Mouse (Mus musculus) layer of hippocampus, adult 2 months (tissue): Measurements from ENCODE around the gene Casq1. TPM values are rescaled to one million over a fixed set of nuclear protein-coding genes. Genes with fewer than 3 reads are reported as not detected.

Source experiments
- DNase-seq, 2 experiments: peaks; one replicate each; pipeline ENCODE4 v3.0.0; 2022; ENCODE audit warnings: low spot score in 2 of 2
- H3K27ac ChIP-seq: fragments of 200-600 bp; 2 replicates; pipeline ENCODE4 v1.8.1; 2022
- H3K4me3 ChIP-seq: fragments of 200-600 bp; 2 replicates; pipeline ENCODE4 v1.8.1; 2022; ENCODE audit warnings: mild to moderate bottlenecking
- CTCF ChIP-seq: fragments of 200-600 bp; conservative IDR thresholded peaks from 2 replicates; pipeline ENCODE4 v1.8.1; 2022; ENCODE audit warnings: antibody characterized with exemption, mild to moderate bottlenecking, moderate library complexity
- total RNA-seq, 2 experiments: library from RNA; stranded (reverse); gene quantifications; 2 replicates each; pipeline ENCODE4 v1.2.3; 2021

Casq1 gene
- total RNA-seq, 2 experiments from 2014 or later = 0.37 to 0.51 TPM

DNA sequence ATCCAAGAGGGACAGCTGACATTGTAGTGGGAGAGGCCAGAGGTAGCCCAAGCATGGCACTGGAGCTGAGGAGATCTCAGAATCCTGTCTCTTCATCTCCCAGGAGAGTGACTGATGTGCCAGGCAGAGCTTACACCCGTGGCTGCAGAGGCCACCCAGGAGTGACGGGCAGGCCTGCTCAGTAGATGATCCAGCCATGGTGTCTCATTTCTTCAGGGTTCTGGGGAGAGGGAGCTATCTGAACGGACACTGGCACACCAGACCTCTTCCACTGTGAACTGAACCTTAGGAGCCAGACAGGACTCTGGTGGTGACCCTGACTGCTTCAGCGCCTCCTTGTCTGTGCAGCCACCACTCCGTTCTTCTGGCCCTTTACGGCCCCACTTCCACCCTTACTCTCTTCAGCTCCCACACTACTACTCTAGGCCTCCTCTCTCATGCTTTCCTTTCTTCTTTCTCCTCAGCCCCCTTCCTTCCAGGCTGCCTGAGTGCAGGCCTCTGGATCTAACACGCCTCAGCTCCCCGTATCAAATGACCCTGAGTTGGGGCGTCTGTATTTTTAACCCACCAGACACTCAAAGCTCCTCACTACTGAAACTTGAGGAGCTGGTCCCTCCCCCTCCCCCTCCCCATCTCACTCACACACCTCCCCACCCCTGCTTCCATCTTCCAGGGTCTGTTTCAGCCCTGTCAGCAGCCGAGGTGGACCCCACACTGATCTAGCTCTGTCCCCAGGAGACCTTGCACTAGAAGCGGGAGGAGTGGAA lies 1.8 kb upstream of the Casq1 start:
- Histone ChIP-seq H3K4me3 (no peak overlapping the region), H3K27ac (0 out of 2 replicates have a peak overlapping the region, but pooled peaks have one; percentile 70)
- TF ChIP-seq CTCF = no peak
- no peak for DNase-seq

- TF ChIP-seq CTCF = no peak
- no peak for DNase-seq
- Histone ChIP-seq H3K4me3 (peak overlapping the region; percentile 4; the same call in 1 of the 2 replicates), H3K27ac (peak overlapping the region; percentile 70)
These were observed 746 bp upstream of the Casq1 start for GRCm38 (mm10) chr1:172220414-172220813.

DNA sequence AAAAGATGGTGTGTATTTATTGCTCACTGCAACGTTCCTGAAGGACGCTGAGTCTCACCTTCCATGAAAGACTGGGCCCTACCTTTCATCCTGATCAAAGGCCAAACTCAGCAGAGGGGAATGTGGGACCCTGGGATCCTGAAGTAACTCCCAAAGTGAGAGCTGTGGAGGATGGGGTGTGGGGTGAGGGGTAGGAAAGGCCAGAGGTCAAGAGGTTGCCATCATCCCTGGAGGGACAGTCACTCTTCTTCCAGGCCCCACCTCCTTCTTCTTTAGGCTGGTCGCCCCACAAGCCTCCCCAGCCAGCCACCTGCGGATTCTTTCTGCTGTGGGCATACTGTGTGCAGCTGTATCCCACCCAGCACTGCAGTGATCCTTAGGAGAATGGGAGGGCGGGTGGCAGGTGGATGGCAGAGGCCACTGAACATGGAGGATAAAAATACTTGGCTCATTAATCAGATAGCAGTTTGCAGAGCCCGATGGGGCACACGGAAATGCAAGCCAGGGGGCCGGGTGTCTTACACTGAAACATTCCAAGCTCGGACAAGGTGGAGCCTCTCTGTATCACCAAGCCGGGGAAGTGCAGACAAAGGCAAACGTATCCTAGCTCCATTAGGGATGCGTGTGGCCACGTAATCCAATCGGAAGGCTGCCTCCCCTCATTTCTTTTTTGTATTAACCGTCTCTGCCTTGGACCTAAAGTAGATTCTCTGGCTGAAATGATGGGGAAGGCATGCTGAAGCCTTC lies 1.3 kb downstream of the Casq1 start:
- DNase-seq = peak in 1 of 2 experiments; percentile 5
- TF ChIP-seq CTCF = no peak
- Histone ChIP-seq H3K4me3 (no peak overlapping the region), H3K27ac (no peak overlapping the region)

DNA sequence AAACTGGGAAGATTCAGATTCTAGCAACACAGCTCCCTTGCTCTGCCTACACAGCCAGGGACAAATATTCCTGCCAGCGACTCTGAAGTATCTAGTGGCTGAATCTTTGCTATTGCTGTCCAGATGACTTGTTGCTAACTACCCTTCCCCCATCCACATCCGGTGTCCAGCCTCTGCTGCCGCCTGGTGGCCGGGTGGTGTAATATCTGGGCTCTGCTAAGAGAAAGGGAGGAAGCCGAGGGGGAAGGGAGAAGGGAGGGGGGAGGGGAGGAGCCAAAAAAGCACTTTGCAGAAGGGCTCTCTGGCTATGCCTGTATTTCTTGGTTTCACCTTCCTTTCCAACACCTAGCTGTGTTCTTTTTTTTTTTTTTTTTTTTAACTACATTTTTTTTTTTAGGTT lies 2.5 kb downstream of the Casq1 start:
- peak overlapping the region; percentile 31 for H3K4me3 ChIP-seq
- peak; percentile 95 to 98 for DNase-seq

GRCm38 (mm10) chr1:172214748-172215147 lies 4.9 kb downstream of the Casq1 start:
- no peak for DNase-seq
- Histone ChIP-seq H3K4me3 (no peak overlapping the region), H3K27ac (no peak overlapping the region)
- no peak for TF ChIP-seq CTCF

More for the DNA sequence above, 2.5 kb downstream of the Casq1 start:
- TF ChIP-seq CTCF = peak; percentile 82
- H3K27ac ChIP-seq = peak overlapping the region; percentile 89

- H3K4me3 ChIP-seq = no peak overlapping the region
- peak overlapping the region; percentile 24; the same call in 1 of the 2 replicates for H3K27ac ChIP-seq
- no peak for DNase-seq
- no peak for TF ChIP-seq CTCF
These were observed 5.9 kb downstream of the Casq1 start for GRCm38 (mm10) chr1:172213771-172214170.

DNA sequence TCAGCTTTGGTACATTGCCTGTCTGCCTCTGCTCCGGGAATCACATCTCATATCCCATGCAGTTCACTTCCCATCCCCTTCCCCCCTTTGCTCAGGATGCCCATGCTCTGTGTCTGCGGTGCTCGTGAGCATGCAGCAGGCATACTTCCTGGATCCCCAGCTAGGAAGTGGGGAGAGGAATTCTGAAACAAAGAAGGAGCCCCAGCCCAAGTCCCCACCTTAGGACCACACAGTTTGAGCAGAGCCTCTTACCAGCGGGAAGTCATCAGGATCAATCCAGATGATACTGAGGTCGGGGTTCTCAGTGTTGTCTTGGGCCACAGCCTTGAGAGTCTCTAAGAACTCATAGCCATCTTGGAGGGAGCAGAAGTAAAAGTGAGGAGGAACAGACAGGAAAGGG lies 6.9 kb downstream of the Casq1 start:
- no peak for DNase-seq
- no peak overlapping the region for H3K27ac ChIP-seq
- no peak overlapping the region for H3K4me3 ChIP-seq
- no peak for TF ChIP-seq CTCF

DNA sequence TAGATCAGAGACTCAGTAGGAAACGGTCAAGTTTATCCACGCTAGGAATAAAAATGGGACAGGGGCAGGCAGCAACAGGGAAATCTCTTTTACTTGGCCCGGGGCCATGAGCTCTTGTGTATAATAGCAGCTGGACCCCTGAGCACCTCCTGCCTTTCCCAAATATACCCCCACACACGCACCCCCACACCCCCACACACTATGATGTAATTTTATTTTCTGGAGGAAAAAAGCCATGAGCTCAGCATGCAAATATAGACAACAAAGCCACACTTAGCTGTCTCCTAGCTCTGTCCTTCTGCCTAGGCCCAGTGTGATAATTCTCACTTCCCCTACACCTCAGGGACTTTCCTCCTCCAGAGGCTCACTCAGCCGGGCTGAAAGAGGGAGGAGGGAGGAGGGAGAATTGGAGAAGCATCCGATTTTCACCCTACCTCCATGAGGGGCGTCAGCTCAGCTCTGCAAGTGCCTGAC lies 12.5 kb downstream of the Casq1 start:
- TF ChIP-seq CTCF = no peak
- Histone ChIP-seq H3K27ac (peak overlapping the region; percentile 95), H3K4me3 (peak overlapping the region; percentile 98)
- peak; percentile 39 to 46 for DNase-seq

- no peak for TF ChIP-seq CTCF
- peak within 1 kb of the TSS; percentile 98 for H3K4me3 ChIP-seq
These were observed 13.3 kb downstream of the Casq1 start, which contains the start of gene Pea15a for GRCm38 (mm10) chr1:172206141-172206917. Gene Pea15a (minus strand): TSS chr1:172206804.

GRCm38 (mm10) chr1:172205741-172206087 lies 14.0 kb downstream of the Casq1 start:
- Histone ChIP-seq H3K4me3 (peak overlapping the region; percentile 98), H3K27ac (peak overlapping the region; percentile 95)
- 0 out of 2 replicates have a peak, but pooled peaks have one; percentile 11 for TF ChIP-seq CTCF
- DNase-seq = peak in 1 of 2 experiments; percentile 51

More at GRCm38 (mm10) chr1:172206141-172206917, 13.3 kb downstream of the Casq1 start, which contains the start of gene Pea15a:
- peak; percentile 81 to 86 for DNase-seq
- H3K27ac ChIP-seq = peak within 1 kb of the TSS; percentile 95

DNA sequence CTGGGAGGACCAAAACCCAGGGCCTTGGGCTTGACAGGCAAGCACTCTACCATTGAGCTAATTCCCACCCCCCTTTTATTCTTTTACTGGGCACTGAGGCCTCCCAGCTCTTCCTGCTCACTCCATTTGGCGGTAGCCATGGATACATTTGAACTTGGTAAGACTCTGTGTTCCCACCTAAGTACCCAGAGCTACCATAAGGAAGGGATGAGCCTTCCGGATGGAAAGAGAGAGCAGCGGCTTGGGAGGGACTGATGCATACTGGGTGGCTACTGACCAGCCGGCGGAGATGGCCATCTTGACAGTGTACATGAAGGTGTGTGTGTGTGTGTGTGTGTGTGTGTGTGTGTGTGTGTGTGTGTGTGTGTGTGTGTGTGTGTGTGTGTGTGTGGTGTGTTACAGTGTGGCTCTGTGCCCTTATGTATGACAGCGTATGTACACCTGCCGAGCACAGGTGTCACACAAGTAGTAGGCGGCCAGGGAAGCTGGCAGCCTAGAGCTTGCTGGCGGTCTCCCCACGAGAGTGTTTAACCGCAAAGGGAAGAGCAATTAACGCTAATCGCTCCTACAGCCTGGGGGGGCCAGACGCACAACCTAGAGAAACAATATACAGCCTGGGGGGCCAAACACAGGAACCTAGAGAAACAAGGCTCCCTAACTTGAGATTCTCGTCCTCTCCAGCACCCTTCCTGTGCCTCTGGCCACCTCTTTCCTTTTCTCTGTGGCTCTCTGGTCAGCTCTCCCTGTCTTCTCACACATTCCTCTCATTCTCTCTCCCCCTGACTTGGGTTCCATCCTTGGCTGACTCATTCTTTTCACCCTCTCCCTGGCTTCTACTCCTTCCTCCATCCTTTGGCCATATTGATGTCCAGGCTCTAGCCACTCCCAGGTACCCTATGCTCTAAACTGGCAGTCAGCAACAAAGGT lies 14.6 kb downstream of the Casq1 start:
- Histone ChIP-seq H3K4me3 (peak overlapping the region; percentile 98), H3K27ac (peak overlapping the region; percentile 95)
- no peak for TF ChIP-seq CTCF
- DNase-seq = peak in 1 of 2 experiments; percentile 12
